Mouse (Mus musculus) heart, adult 8-10 months (tissue): Measurements from ENCODE around the gene Pcgf2. TPM values are rescaled to one million over a fixed set of nuclear protein-coding genes. Genes with fewer than 3 reads are reported as not detected.
"Not testable (repeated sequence)": the region's sequence is repeated elsewhere in the genome, so short reads cannot be mapped to it uniquely, and the experiment has no call there.

ENCODE experiments used
- DNase-seq: peaks from one replicate; pipeline ENCODE4 v3.0.0; 2022; ENCODE audit warnings: low spot score
- total RNA-seq, 4 experiments: library from RNA; stranded (reverse); gene quantifications; 2 replicates each; pipeline ENCODE4 v1.2.4; 2022

The Pcgf2 gene
- total RNA-seq, 4 experiments from 2014 or later, result 4.6 to 6.3 (median 5.3) TPM

DNA sequence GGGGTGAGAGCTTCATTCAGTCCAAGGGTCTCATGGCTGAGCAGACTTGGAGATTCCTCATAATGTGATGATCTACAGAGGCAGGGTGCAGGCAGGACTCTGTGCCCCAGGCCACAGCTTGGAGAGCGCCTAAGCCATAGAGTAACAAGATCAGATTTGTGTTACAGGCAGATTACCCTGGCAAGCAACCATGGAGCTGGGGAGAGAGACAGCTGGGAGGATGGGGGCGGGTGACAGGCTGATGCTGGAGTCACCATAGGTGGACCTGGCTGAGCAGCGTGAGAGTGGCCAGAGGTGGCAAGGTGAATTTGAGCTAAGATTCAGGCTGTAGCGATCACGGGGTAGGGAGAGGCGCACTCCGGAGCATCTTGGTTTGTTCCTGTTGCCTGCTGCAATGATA is 32.1 kb downstream of the Pcgf2 start:
- DNase-seq, result no peak

DNA sequence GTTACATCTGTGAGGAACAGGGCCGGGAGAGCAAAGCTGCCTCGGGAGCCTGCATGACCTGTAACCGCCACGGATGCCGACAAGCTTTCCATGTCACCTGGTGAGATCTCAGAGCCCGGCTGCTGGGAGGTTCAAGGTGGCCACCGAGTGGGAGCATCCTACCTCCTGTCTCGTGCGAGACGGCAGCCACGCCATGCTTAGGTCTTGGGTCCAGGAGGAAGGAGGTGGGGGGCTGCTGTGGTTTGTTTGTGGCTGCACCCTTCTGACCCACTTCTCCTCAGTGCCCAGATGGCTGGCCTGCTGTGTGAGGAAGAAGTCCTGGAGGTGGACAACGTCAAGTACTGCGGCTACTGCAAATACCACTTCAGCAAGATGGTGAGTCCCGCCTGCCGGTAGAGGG is 33.5 kb downstream of the Pcgf2 start:
- no peak for DNase-seq

DNA sequence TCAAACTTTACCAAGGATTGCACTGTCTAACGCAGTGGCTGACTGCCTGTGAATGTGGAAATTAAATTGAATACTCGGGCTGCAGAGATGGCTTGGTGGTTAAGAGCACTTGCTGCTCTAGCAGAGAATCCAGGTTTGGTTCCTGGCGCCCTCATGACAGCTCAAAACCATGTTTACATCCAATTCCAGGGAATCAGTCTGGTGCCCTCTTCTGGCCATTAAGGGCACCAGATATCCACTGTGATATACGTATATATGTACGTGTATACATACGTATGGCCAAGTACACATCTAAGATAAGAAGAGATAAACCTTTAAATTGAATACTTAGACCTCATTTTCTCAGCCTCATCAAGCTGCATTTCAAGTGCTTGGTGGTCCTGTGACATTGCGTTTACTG is 34.1 kb downstream of the Pcgf2 start:
- no peak for DNase-seq

DNA sequence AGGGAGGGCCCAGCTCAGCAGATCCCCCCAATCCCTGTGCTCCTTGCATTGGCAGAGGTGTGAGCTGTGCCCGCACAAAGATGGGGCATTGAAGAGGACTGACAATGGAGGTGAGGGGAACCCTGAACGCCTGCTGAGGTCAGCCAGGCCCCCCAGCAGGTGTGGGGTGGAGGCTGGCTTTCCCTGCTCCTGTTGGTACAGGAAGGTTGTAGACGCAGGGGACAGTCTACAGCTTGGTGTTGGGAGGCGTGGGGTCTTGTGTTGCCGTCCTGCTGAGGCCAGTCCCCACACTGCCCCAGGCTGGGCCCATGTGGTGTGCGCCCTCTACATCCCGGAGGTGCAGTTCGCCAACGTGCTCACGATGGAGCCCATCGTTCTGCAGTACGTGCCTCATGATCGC is 34.9 kb downstream of the Pcgf2 start:
- no peak for DNase-seq

DNA sequence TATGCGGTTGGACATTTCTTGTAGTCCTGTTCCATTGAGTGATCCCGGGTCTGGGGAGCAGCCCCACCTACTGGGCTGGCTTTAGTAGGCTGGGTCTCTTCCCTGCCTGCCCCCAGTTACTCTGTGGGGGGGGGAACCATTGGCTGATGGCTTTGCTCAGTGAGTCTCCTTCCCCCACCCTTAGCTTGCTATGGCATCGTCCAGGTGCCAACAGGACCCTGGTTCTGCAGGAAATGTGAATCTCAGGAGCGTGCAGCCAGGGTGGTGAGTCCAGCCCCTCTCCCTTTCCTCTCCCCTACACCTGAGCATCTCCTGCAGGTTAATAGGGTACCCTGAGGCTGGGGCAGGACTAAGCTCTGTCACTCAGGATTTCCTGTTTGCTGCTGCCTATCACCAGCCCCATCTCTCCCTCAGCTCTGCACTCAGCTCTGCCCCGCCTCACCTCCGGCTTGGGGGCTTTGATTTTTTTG is 35.5 kb downstream of the Pcgf2 start:
- no peak for DNase-seq

DNA sequence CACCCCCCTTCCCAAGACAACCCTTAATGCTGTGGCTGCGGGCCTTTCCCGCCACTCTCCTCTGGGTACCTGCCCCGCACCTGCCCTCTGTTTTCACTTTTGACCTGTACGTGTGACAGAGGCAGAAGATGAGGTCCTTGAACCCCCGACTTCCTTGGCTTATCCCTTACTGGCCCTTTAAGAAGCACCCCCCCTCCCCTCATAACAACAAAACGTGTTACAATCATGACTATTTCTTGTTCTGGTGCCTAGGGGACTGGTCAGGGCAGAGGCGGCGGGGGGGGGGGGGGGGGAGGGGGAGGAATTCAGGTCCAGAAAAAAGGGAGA is 36.0 kb downstream of the Pcgf2 start:
- no peak for DNase-seq

DNA sequence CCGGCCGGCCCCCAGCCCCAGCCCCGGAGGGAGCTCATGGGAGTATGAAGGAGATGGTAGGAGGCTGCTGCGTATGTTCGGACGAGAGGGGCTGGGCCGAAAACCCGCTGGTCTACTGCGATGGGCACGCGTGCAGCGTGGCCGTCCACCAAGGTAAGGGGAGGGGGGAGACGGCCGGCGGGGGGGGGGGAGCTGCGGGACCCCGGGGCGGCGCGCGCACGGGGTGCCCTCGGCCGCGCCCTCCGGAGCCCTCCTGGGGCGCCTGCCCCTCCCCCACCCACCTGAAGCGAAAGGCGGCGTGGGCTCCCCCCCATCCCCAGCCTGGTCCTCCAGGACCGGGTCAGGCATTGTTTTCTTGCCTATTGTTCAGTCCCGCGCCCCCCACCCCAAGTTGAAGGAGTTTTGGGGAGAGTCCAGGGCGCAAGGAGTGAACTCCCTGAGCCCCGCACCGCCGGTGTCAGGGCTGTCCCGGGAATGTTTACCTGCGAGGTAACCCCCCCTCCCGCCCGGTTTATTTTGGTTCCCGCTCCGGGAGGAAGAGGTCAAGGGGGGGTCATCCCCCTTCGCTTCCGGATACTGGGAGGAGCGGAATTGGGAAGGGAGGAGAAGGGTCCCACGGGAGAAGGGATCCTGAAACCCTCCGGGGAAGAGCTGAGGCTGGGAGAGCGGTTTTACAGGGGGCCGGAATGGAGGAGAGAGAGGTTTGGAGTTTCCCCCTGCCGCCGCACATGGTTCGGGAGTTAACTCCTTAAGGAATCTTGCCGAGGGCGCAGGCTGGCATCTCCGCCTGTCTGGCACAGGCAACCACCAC is 36.6 kb downstream of the Pcgf2 start:
- peak; percentile 79 for DNase-seq

DNA sequence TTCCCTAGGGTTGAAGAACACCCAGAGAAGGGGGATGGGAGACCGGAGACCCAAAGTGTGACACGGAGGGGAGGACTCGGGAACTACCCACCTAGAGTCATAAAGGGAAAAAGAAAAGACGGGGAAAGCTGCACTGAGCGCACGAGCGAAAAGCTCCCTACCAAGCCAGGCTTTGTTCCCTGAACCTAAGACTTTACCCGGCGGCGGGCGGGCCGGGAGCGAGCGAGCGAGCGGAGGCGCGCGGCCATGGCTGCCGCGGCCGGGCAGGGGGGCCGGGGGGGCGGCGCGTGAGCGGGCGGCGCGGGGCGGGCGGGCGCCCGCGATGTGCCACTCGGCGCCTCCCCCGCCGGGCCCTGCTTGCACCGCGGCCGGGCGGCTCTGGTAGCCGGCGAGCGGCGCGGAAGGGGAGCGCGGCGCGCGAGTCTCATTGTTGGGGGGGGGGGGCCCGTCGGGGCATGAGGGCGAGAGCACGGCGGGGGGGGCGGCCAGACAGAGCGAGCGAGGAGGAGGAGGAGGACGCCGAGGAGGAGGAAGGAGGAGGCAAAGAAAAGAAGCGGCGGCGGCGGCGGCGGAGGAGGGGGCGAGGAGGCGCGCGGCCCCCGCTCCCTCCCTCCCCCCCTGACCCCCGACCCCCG is 37.3 kb downstream of the Pcgf2 start, which contains the start of gene Mllt6:
Mllt6 (plus strand) TSS at position 522 of the 635 bp plus-strand sequence.
- peak; percentile 75 for DNase-seq

DNA sequence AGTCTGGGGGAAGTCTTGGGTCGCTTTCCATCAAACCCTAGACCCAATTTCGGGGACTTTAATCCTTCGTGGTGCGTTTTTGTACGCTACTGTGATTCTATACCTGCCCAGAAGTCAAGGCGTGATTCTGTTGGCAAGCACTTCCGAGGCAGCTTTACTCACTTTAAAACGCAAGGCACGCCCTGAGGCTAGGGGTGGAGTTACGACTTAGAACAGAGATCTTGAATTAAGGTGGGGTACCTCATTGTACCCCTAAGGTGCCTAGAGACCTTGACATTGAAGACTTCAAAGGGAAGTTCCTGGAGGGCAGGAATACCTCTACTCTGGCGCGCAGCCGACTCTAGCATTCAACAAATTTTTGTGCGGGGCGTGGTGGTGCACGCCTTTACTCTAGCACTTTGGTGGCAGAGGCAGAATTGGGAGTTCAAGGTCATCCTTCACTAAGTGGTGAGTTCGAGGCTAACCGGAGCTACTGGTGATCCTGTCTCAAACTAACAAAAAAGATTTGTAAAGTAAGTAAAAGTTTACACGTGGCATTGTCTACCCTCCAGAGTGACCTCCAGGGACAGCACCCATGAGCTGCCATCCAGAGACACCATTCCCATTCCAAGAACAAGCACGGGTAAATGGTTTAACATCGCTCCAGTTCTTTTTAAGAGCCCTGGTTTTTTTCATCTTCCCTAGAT is 37.9 kb downstream of the Pcgf2 start:
- DNase-seq, result peak; percentile 34

DNA sequence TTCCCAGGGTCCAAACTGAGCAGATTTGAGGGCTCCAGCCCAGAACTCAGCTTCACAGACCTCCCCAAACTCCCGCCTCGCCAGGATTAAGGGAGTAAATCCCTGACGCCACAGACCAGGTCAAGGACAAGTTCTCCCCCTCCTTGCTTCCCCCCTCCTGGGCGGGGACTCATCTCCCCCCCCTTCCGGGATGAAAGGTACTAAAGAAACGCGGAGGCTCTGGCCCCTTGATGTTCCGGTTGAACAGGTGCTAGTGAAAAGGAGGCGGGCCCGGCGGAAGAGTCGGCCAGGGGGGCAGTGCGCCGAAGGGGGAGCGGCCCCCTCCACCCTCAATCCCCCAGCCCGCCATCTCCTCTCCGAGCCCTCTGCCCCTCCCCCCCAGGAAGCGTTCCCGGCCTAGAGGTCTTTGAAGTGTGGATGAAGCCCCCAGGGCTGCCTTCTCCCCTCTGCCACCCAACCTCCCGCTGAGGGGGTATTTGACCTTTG is 38.6 kb downstream of the Pcgf2 start:
- DNase-seq, result peak; percentile 75

DNA sequence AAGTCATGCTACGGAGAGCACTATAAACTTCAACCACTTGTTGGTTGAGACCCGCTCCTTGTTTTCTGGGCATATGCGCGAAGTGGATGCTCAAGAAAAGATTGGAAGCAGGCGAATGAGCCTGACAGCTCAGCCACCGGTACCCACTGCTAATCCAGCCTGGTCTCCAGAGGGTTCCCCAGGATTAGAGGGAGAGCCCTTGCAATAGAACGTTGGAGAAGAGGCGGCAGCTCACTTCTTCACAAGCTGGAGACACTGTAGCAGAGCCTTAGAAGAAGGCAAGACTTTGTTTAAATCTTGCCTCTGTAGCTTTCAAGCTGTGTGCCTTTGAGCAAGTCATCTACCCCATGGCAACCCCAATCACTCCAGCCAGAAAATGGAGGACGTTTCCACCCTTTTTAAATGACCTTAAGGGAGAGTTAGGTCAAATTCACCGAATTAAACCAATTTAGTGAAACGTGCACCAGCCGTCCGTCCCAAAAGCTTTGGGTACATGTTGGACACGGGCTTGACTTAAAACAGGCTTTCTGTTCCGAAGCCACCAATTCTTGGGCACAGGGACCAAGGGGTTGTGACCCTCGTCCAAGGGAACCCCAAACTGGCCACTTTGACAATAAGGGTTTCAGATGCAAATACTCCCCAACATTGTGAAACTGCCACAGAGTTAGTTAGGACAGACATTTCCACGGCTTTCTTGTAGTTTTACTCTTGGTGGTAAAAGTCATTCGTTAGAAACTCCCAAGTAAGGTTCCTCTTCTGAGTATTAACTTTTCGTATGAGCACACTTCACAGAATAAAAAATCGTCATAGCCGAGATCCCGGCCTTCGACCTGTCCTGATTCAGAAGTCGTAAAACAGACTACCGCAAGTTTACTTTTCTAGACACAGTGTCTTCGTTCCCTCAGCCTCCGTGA is 39.3 kb downstream of the Pcgf2 start:
- DNase-seq, result no peak

DNA sequence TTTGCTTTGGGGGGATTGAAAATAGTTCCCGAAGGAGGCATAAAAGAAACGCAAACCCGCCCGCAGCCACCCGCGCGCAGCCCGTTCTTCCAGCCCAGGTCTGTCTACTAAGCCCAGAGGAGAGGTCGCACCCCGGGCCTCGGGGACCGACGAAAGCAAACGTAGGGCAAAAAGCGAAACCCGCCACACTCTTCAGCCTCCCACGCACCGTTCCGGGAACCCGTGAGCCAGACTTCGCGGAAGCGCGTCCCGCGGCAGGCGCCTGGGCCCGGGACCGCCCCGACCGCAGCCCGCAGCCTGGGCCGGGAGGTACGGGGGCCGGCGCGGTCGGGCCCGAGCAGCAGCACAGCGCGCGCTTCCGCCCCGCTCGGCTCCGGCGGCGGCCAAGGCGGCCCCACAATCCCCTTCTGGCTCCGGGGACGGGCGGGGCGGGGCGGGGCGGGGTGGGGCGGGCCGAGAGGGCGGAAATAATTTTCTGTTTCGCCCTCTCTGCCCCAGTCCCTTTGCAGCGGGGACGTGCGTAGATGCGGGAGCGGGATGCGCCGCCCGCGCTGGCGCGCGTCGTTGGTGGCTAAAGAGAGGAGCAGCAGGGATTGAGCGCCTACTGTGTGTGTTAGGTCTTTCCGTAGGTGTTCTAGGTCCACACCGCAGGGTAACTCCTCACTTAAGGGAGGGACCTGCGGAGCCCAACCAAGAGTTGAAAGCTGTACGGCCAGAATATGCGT is 40.1 kb downstream of the Pcgf2 start:
- peak; percentile 76 for DNase-seq

DNA sequence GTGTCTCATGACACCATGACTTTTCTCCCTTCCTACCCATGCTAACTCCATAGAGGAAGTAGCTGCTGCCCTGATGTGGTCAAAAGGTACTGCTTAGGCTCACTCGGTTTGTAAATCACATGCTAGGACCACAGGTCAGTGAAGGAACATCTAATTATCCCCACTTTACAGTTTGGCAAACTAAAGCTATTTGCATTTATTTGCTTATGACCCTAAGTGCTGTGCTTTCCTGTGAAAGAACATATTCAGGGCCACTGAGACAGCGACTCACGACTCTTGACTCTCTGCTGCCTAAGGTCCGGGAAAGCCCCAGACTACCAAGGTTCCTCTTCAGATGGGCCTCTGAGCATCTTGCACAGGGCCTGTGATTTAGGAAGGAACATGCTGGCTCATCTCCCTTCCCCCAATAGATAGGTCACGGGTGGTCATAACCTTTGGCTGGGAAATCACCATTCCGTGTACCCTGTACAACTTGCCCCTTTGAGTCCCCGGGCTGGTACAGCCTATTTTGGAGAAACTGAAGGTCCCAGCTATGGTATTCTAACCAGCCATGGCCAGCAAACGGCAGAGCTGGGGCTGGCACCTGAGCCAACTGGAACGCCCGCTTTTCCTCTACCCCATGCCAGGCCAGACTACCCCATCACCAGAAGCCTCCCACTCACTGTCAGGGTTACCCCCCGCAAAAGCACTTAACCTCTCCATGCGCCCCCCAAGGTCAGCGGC is 40.9 kb downstream of the Pcgf2 start:
- no peak for DNase-seq

DNA sequence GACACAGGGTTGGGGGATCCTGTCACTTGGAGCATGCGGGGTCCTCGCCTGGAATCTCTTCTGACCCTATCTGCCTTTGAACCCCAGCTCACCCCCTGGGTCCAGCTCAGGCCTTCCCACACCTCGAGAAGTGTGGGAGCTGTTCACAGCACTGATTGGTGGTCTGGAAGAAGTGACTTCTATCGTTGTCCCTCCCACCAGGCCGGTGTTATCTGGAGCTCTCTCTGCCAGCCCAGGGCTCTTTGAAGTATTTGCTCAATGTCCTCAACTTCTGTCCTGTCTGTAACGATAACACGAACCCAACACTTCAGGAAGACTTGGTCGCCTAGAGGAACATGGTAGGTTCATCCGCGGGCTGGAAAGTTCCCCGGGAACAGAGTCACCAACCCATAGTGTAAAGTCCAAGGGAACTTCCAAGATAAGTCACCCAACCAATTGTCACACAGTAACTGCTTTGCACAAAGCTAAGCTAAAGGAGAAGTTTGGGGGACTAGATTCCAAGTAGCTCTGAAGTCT is 41.5 kb downstream of the Pcgf2 start:
- no peak for DNase-seq

DNA sequence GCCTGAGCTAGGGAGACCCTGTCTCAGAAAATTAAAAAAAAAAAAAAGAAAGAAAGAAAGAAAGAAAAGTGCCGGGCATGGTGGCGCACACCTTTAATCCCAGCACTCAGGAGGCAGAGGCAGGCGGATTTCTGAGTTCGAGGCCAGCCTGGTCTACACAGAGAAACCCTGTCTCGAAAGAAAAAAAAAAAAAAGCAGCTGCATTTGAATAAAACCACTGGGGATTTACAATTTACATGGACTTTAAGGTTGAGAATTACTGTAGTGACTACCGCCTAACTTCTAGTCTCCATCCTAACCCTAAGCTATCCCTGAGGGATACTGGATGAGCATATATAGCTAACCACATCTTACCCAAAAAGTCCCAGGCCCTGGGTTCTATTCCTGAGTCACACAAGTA is 42.3 kb downstream of the Pcgf2 start:
- DNase-seq, result not testable (repeated sequence)

DNA sequence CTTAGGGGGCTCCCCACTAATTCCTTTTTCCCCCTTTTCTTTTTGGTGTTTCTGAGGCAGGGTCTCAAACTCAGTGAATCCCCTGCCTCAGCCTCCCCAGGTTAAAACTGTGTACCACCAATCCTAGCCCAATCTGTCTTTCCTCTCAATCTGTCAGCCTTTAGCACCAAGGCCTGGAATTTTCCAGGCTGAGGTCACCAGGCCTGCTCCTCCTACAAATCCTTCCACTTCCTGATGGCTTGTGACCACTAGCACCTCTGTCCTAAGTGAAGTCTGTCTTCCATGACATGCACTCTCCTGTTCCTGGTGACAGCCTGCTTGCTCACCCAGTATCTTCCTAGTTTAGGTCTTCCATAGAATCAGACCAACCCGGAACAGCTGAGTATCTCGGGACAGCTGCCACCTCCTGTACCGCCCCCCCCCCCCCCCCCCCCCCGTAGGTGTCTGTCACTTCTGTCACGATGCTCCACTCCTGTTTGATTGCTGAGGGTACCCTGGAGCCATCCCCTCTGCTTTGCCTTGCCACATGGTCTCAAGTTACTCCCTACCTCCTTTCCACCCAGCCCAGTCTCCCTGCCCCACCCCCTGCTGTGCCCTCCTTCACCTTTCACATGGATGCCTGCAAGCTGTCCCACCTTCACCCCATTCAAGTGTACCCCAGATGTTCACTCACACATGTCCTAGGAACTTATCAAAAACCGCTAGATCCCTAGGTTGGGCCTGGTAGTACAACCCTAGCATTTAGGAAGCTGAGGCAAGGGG is 42.9 kb downstream of the Pcgf2 start:
- DNase-seq, result no peak

DNA sequence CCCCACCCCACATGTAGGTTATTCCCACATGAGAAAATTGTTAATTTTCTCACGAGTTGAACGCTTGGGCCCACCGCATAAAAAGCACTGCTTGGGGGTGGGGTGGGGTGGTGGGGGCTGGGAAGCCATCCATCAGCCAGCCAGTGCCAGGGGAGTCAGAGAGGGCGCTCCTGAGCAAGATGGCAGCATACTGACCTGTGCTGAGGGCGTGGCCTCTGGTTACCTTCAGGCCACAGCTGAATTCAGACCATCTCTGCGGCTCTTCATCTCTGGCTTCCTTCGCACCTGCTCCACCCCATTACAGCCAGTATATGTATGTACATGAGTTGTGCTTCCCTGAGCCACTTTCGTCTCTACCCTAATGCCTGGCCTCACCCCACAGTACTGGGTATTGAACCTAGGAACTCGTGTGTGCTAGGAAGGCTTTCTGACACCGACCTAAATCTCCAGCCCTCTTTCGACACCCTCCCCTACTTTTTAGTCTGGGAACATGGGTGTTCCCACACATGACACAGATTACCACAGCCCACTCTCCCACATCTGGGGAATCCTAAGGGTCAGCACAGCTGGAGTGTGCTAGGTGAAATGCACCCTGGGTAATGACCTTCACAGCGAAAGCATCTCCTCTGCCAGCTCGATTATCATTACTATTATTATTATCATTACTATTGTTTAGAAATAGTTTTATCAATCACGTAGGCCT is 43.9 kb downstream of the Pcgf2 start:
- DNase-seq, result no peak

DNA sequence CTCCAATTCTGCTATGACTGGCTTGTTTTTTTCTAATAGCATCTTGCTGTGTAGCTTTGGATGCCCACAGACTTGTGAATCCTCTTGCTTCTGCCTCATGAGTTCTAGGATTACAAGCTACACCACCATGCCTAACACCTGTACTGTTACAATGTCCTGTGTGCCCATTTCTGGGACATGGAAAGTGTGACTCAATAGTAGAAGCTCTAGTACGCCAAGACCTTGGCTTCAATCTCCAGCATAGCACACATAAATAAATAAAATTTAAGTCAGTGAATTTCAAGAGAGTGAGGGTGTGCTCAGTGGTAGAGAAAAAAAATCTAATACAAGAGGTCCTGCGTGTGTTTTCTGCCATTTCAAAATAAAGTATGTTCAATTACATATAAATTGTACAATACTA is 46.1 kb downstream of the Pcgf2 start:
- no peak for DNase-seq
